Mouse (Mus musculus) erythroblast, embryonic 14.5 days (primary cell): ENCODE measurements around the gene Gm10447. TPM values are rescaled to one million over a fixed set of nuclear protein-coding genes. Genes with fewer than 3 reads are reported as not detected.
A peak's percentile ranks its signal among the peaks of the same experiment; 100 is the strongest.

Source experiments
- H3K27me3 ChIP-seq: 2 replicates; pipeline ENCODE4 v1.6.1; 2012; ENCODE audit warnings: inconsistent platforms; ENCODE audit not compliant: control insufficient read depth
- H3K36me3 ChIP-seq: 2 replicates; pipeline ENCODE4 v1.6.1; 2012; ENCODE audit warnings: mild to moderate bottlenecking, inconsistent platforms; ENCODE audit not compliant: control insufficient read depth
- H3K4me1 ChIP-seq: 2 replicates; pipeline ENCODE4 v1.6.1; 2012; ENCODE audit warnings: inconsistent platforms; ENCODE audit not compliant: control insufficient read depth
- H3K4me3 ChIP-seq: replicated peaks from 2 replicates; pipeline ENCODE3; 2012; ENCODE audit warnings: moderate library complexity, mild to moderate bottlenecking, inconsistent platforms
- H3K9me3 ChIP-seq: 2 replicates; pipeline ENCODE4 v1.6.1; 2012; ENCODE audit warnings: low read length, inconsistent platforms, mixed read lengths; ENCODE audit not compliant: control insufficient read depth
- GATA1 ChIP-seq: IDR thresholded peaks from 2 replicates; pipeline ENCODE4 v1.6.1; 2012; ENCODE audit warnings: low read length, inconsistent platforms, mixed read lengths
- TAL1 ChIP-seq: IDR thresholded peaks from 3 replicates; pipeline ENCODE4 v1.6.1; 2012; ENCODE audit warnings: low read length, inconsistent platforms, mixed read lengths
- polyA plus RNA-seq: library from polyadenylated mRNA; stranded (reverse); fragments of >175 nt; gene quantifications from 2 replicates; pipeline ENCODE4 v1.2.3, GENCODE M21; 2012

The Gm10447 gene
- polyA plus RNA-seq, 1 experiment: not detected

- peaks cover 39% of the 10 kb centered on the region for H3K4me1 ChIP-seq
- TF ChIP-seq GATA1 (no peak), TAL1 (no peak)
- H3K36me3 ChIP-seq: no peaks in the 10 kb centered on the region
- H3K4me3 ChIP-seq: peak overlapping the region; percentile 38
- peaks cover 12% of the 10 kb centered on the region for H3K9me3 ChIP-seq
- H3K27me3 ChIP-seq: peaks cover 98% of the 10 kb centered on the region
Observed at GRCm38 (mm10) chr11:53466231-53466971, 9.5 kb upstream of the Gm10447 start.

GRCm38 (mm10) chr11:53463551-53464424, 6.9 kb upstream of the Gm10447 start:
- Histone ChIP-seq H3K4me3 (peak overlapping the region; percentile 5), H3K27me3 (peaks cover 80% of the 10 kb centered on the region)

DNA sequence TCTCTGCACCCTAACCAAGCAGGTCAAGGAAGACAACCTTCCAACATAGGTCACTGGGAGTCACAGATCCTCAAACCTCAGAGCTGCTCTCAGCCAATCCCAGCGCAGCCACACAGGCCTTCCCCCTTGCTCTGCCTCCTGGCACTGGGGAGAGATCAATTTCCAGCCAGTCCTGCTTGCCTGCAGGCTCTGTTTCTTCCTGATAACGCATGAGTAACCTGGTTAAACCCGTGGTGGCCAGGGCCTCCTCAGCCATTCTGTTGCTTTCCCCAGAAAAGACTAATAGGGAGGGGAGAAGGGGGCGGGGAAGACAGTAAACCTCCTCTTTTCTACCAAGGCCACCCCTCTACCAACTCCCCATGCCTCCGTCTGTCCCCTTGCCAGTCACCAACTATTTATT, 4.8 kb upstream of the Gm10447 start:
- TF ChIP-seq GATA1: no peak
- TF ChIP-seq TAL1: no peak
- H3K27me3 ChIP-seq: peaks cover 82% of the 10 kb centered on the region
- no peaks in the 10 kb centered on the region for H3K36me3 ChIP-seq
- H3K9me3 ChIP-seq: peaks cover 21% of the 10 kb centered on the region
- H3K4me3 ChIP-seq: no peak overlapping the region
- H3K4me1 ChIP-seq: peaks cover 41% of the 10 kb centered on the region

More at GRCm38 (mm10) chr11:53463551-53464424, 6.9 kb upstream of the Gm10447 start:
- TF ChIP-seq GATA1: no peak
- no peak for TF ChIP-seq TAL1
- Histone ChIP-seq H3K36me3 (no peaks in the 10 kb centered on the region), H3K4me1 (peaks cover 35% of the 10 kb centered on the region), H3K9me3 (peaks cover 14% of the 10 kb centered on the region)

DNA sequence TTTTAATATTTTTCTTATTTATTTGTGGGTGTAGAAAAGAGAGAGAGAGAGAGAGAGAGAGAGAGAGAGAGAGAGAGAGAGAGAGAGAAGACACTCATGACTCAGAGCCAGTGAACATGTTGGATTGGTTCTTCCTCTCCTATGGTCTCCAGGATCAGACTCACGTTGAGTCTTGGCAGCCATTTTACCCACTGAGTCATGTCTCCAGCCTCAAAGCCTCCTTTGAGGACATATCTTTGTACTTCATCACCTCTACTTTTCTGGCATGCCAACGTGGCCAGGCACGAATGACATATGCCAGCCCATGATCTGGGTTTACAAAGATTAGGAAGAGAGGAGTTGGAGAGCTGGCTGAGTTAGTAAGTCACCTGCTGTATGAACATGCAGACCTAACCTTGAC, 3.3 kb upstream of the Gm10447 start:
- Histone ChIP-seq H3K4me3 (no peak overlapping the region), H3K4me1 (peaks cover 35% of the 10 kb centered on the region), H3K9me3 (peaks cover 21% of the 10 kb centered on the region), H3K27me3 (peaks cover 82% of the 10 kb centered on the region), H3K36me3 (no peaks in the 10 kb centered on the region)
- no peak for TF ChIP-seq GATA1

DNA sequence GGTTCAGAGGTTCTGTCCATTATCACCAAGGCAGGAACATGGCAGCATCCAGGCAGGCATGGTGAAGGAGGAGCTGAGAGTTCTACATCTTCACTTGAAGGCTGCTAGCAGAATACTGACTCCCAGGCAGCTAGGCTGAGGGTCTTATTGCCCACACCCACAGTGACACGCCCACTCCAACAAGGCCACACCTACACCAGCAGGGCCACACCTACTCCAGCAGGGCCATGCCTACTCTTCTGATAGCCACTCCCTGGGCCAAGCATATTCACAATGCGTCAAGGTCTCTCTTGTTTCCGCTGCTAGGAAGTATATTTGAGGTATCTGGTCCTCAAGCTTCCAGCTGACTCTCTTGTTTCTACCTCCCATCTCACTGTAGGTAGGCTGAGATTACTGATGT, 2.1 kb upstream of the Gm10447 start:
- Histone ChIP-seq H3K36me3 (no peaks in the 10 kb centered on the region), H3K4me1 (peaks cover 35% of the 10 kb centered on the region), H3K4me3 (no peak overlapping the region), H3K9me3 (peaks cover 15% of the 10 kb centered on the region; the same call in 1 of the 2 replicates), H3K27me3 (peaks cover 81% of the 10 kb centered on the region)
- TF ChIP-seq TAL1: no peak
- no peak for TF ChIP-seq GATA1

- no peak for TF ChIP-seq TAL1
- TF ChIP-seq GATA1: no peak
- Histone ChIP-seq H3K36me3 (no peaks in the 10 kb centered on the region), H3K4me3 (peak overlapping the region; percentile 58), H3K9me3 (peaks cover 9% of the 10 kb centered on the region; the same call in 1 of the 2 replicates), H3K4me1 (peaks cover 24% of the 10 kb centered on the region), H3K27me3 (peaks cover 72% of the 10 kb centered on the region)
Observed at GRCm38 (mm10) chr11:53457372-53457954, 553 bp upstream of the Gm10447 start.

GRCm38 (mm10) chr11:53453031-53453430, 3.9 kb downstream of the Gm10447 start:
- TF ChIP-seq GATA1 (no peak), TAL1 (no peak)
- no peak overlapping the region for H3K4me3 ChIP-seq
- peaks cover 7% of the 10 kb centered on the region; the same call in 1 of the 2 replicates for H3K9me3 ChIP-seq
- peaks cover 9% of the 10 kb centered on the region for H3K4me1 ChIP-seq
- no peaks in the 10 kb centered on the region for H3K36me3 ChIP-seq
- H3K27me3 ChIP-seq: peaks cover 69% of the 10 kb centered on the region

DNA sequence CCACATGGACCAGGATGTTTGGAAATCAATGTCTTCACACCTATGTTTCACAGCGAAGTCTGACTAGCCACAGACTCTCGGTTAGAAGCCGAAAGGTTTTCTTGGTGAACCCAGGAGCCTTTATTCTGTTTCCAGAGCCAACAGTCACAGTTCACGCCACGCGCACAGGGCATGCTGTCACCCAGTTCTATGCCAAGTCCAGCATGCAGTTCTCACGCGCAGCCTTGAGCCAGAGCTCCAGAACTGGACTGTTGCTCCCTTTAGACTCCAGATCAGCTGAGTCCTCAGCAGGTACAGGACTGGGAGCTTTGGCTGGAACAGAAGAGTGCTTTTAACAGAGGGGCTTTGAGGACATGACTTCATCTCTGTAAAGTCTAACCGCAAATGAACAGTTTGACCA, 4.5 kb downstream of the Gm10447 start:
- H3K4me1 ChIP-seq: peaks cover 6% of the 10 kb centered on the region
- H3K4me3 ChIP-seq: no peak overlapping the region
- H3K9me3 ChIP-seq: peaks cover 4% of the 10 kb centered on the region; the same call in 1 of the 2 replicates
- peaks cover 63% of the 10 kb centered on the region for H3K27me3 ChIP-seq
- TF ChIP-seq GATA1 (no peak), TAL1 (no peak)
- no peaks in the 10 kb centered on the region for H3K36me3 ChIP-seq

DNA sequence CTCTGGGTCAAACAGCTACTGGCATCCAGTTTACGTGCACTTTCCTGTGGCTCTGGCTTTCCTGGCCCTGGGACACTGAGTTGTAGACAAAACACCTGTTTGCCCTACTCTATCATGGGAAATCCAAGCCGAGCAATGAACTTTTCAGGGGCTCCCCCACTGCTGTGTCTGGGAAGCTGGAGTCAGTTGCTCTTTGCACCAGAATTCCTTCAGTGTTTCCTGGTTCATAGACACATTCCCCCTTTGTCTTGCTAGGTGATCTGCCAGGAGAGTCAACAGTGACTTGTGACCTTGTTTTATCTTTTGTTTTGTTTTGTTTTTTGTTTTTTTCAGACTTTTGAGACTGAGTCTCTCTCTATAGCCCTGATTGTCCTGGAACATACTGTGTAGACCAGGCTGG, 5.5 kb downstream of the Gm10447 start:
- no peaks in the 10 kb centered on the region for H3K36me3 ChIP-seq
- peaks cover 53% of the 10 kb centered on the region for H3K27me3 ChIP-seq
- H3K4me1 ChIP-seq: no peaks in the 10 kb centered on the region
- TF ChIP-seq GATA1: no peak
- no peak for TF ChIP-seq TAL1
- H3K9me3 ChIP-seq: no peaks in the 10 kb centered on the region
- no peak overlapping the region for H3K4me3 ChIP-seq
